Mouse (Mus musculus): Measurements from ENCODE around the gene Pbx1.

GRCm38 (mm10) chr1:168260391-168260790, 171.7 kb downstream of the Pbx1 start:
- TF ChIP-seq POLR2A (IDR thresholded peaks at IDR 0.05; ENCODE audit: borderline replicate concordance, extremely low read depth, insufficient read depth, insufficient read length, poor library complexity, severe bottlenecking) (no peak), CTCF (IDR thresholded peaks at IDR 0.05; ENCODE audit: borderline replicate concordance, extremely low read depth, insufficient read depth, insufficient read length) (no peak)

All from brain, embryonic 14.5 days (tissue).